Mouse (Mus musculus) megakaryocyte, embryonic 14.5 days (primary cell): ENCODE results near the gene Borcs5. TPM values are rescaled to one million over a fixed set of nuclear protein-coding genes. Genes with fewer than 3 reads are reported as not detected.
A peak's percentile ranks its signal among the peaks of the same experiment; 100 is the strongest.

Source experiments
- H3K27me3 ChIP-seq: replicated peaks from 2 replicates; pipeline ENCODE3; 2012; ENCODE audit warnings: inconsistent platforms
- H3K36me3 ChIP-seq: replicated peaks from 2 replicates; pipeline ENCODE3; 2012; ENCODE audit warnings: low read length, inconsistent platforms, mixed read lengths
- H3K4me1 ChIP-seq: 2 replicates; pipeline ENCODE4 v1.6.1; 2012; ENCODE audit warnings: inconsistent platforms
- H3K4me3 ChIP-seq: replicated peaks from 2 replicates; pipeline ENCODE3; 2012; ENCODE audit warnings: moderate library complexity, mild to moderate bottlenecking, inconsistent platforms
- H3K9me3 ChIP-seq: 2 replicates; pipeline ENCODE4 v1.6.1; 2012; ENCODE audit warnings: inconsistent platforms
- FLI1 ChIP-seq: IDR thresholded peaks from 2 replicates; pipeline ENCODE4 v1.6.1; 2012; ENCODE audit warnings: low read length, inconsistent platforms, mixed read lengths
- GATA1 ChIP-seq: IDR thresholded peaks from 3 replicates; pipeline ENCODE4 v1.6.1; 2012; ENCODE audit warnings: mixed read lengths, low read length, inconsistent platforms, borderline replicate concordance
- polyA plus RNA-seq: library from polyadenylated mRNA; stranded (reverse); fragments of >175 nt; gene quantifications from 2 replicates; pipeline ENCODE4 v1.2.3, GENCODE M21; 2012; ENCODE audit warnings: low replicate concordance; ENCODE audit not compliant: insufficient read depth

Gene Borcs5
- polyA plus RNA-seq, 1 experiment = 15.7 TPM

- H3K4me3 ChIP-seq = no peak overlapping the region
- TF ChIP-seq GATA1 = no peak
- no peak for TF ChIP-seq FLI1
- H3K27me3 ChIP-seq = no peaks in the 10 kb centered on the region
- peaks cover 19% of the 10 kb centered on the region for H3K4me1 ChIP-seq
- no peaks in the 10 kb centered on the region for H3K9me3 ChIP-seq
- no peaks in the 10 kb centered on the region for H3K36me3 ChIP-seq
These were observed 13.9 kb upstream of the Borcs5 start for GRCm38 (mm10) chr6:134625431-134625830.

GRCm38 (mm10) chr6:134626564-134626963 lies 12.7 kb upstream of the Borcs5 start:
- Histone ChIP-seq H3K4me3 (no peak overlapping the region), H3K4me1 (peaks cover 16% of the 10 kb centered on the region), H3K9me3 (no peaks in the 10 kb centered on the region), H3K36me3 (no peaks in the 10 kb centered on the region), H3K27me3 (no peaks in the 10 kb centered on the region)
- no peak for TF ChIP-seq GATA1
- TF ChIP-seq FLI1 = no peak

GRCm38 (mm10) chr6:134630447-134630846 lies 8.9 kb upstream of the Borcs5 start:
- no peak overlapping the region for H3K4me3 ChIP-seq
- H3K4me1 ChIP-seq = peaks cover 20% of the 10 kb centered on the region
- no peaks in the 10 kb centered on the region for H3K36me3 ChIP-seq
- no peaks in the 10 kb centered on the region for H3K9me3 ChIP-seq
- H3K27me3 ChIP-seq = peaks cover 7% of the 10 kb centered on the region
- TF ChIP-seq FLI1 = no peak
- no peak for TF ChIP-seq GATA1

GRCm38 (mm10) chr6:134631947-134632687 lies 7.2 kb upstream of the Borcs5 start, which contains the start of gene Mansc1:
Gene Mansc1, minus strand, starts transcription at chr6:134632488.
- no peak for TF ChIP-seq FLI1
- TF ChIP-seq GATA1 = no peak
- Histone ChIP-seq H3K36me3 (no peaks in the 10 kb centered on the region), H3K9me3 (no peaks in the 10 kb centered on the region), H3K27me3 (peaks cover 7% of the 10 kb centered on the region), H3K4me1 (peaks cover 20% of the 10 kb centered on the region), H3K4me3 (peak within 1 kb of the TSS; percentile 89)

GRCm38 (mm10) chr6:134632756-134633155 lies 6.6 kb upstream of the Borcs5 start:
- TF ChIP-seq GATA1 (no peak), FLI1 (no peak)
- no peak overlapping the region for H3K4me3 ChIP-seq
- peaks cover 7% of the 10 kb centered on the region for H3K27me3 ChIP-seq
- H3K9me3 ChIP-seq = no peaks in the 10 kb centered on the region
- no peaks in the 10 kb centered on the region for H3K36me3 ChIP-seq
- H3K4me1 ChIP-seq = peaks cover 25% of the 10 kb centered on the region

- no peak overlapping the region for H3K4me3 ChIP-seq
- H3K4me1 ChIP-seq = peaks cover 25% of the 10 kb centered on the region
- H3K27me3 ChIP-seq = peaks cover 7% of the 10 kb centered on the region
- H3K9me3 ChIP-seq = no peaks in the 10 kb centered on the region
- TF ChIP-seq GATA1 (no peak), FLI1 (no peak)
- H3K36me3 ChIP-seq = no peaks in the 10 kb centered on the region
These were observed 5.8 kb upstream of the Borcs5 start for GRCm38 (mm10) chr6:134633553-134633952.

GRCm38 (mm10) chr6:134636476-134636875 lies 2.8 kb upstream of the Borcs5 start:
- Histone ChIP-seq H3K4me3 (no peak overlapping the region), H3K4me1 (peaks cover 22% of the 10 kb centered on the region), H3K27me3 (peaks cover 7% of the 10 kb centered on the region), H3K9me3 (no peaks in the 10 kb centered on the region), H3K36me3 (no peaks in the 10 kb centered on the region)
- no peak for TF ChIP-seq FLI1
- TF ChIP-seq GATA1 = no peak

GRCm38 (mm10) chr6:134639900-134640299 lies 590 bp downstream of the Borcs5 start:
- Histone ChIP-seq H3K4me3 (no peak overlapping the region), H3K36me3 (peaks cover 13% of the 10 kb centered on the region), H3K9me3 (no peaks in the 10 kb centered on the region), H3K27me3 (no peaks in the 10 kb centered on the region), H3K4me1 (peaks cover 23% of the 10 kb centered on the region)
- TF ChIP-seq FLI1 (no peak), GATA1 (no peak)

- Histone ChIP-seq H3K4me3 (peak overlapping the region; percentile 95), H3K36me3 (peaks cover 22% of the 10 kb centered on the region), H3K27me3 (no peaks in the 10 kb centered on the region), H3K9me3 (no peaks in the 10 kb centered on the region), H3K4me1 (peaks cover 17% of the 10 kb centered on the region)
- TF ChIP-seq FLI1 = no peak
- no peak for TF ChIP-seq GATA1
These were observed 1.5 kb downstream of the Borcs5 start for GRCm38 (mm10) chr6:134640485-134641475.
